Mouse (Mus musculus) myocyte (in vitro differentiated cells): ENCODE data around the gene Osbpl3.

Experiments used
- E2F4 ChIP-seq: IDR thresholded peaks from one replicate; pipeline ENCODE4 v1.6.1; 2011; ENCODE audit warnings: mild to moderate bottlenecking, control low read depth, moderate library complexity; ENCODE audit not compliant: insufficient read depth
- MAX ChIP-seq: IDR thresholded peaks from one replicate; pipeline ENCODE4 v1.6.1; 2011; ENCODE audit warnings: low read depth, mild to moderate bottlenecking, control low read depth
- MYOG ChIP-seq, 3 experiments: IDR thresholded peaks; one replicate each; pipeline ENCODE4 v1.6.1; 2011; ENCODE audit warnings: control low read depth in 2 of 3, low read depth in 2 of 3, mild to moderate bottlenecking in 2 of 3; ENCODE audit not compliant: insufficient read length in 2 of 3, control insufficient read depth in 1 of 3, insufficient read depth in 1 of 3
- POLR2A ChIP-seq: IDR thresholded peaks from one replicate; pipeline ENCODE4 v1.6.1; 2011; ENCODE audit warnings: low read depth, mild to moderate bottlenecking, control low read depth, moderate library complexity; ENCODE audit not compliant: insufficient read length
- TCF12 ChIP-seq: IDR thresholded peaks from one replicate; pipeline ENCODE4 v1.6.1; 2011; ENCODE audit warnings: mild to moderate bottlenecking, control low read depth; ENCODE audit not compliant: poor library complexity, insufficient read depth, severe bottlenecking
- USF1 ChIP-seq: IDR thresholded peaks from one replicate; pipeline ENCODE4 v1.6.1; 2011; ENCODE audit warnings: low read depth, mild to moderate bottlenecking, control low read depth, moderate library complexity

- TF ChIP-seq POLR2A = no peak
- no peak for TF ChIP-seq MAX
- TF ChIP-seq TCF12 = no peak
- no peak for TF ChIP-seq MYOG (IDR thresholded peaks at IDR 0.05; ENCODE audit: control insufficient read depth in 1 of 3, insufficient read depth in 1 of 3, insufficient read length in 2 of 3, low read depth in 2 of 3)
- TF ChIP-seq USF1 = no peak
- TF ChIP-seq E2F4 = no peak
Observed at GRCm38 (mm10) chr6:50295136-50295535, 160.9 kb downstream of the Osbpl3 start.
